Mouse (Mus musculus) induced T-regulatory cell, adult 2 months (primary cell): ENCODE measurements around the gene Olfr490.

Source experiments
- DNase-seq: peaks from one replicate; pipeline ENCODE4 v3.0.0-alpha.2; 2012; ENCODE audit warnings: low read depth

Olfr490 gene

DNA sequence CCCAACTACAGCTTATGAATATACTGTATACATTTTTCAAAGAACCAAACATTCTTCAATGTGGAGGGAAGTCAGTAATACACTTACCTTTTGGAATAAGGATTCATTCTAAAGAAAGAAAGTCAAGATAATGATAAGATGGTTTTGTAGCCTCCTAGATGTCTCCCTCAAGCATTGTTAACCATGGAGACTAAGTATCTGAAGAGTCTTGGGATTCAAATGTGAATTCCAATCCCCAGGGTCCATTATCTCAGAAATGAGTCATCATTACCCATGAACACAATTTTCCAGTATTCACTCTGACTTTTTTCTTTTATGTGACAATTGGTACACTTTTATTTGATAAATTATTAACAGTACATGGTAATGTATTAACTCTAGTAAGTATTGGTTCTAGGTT is at the start of gene Olfr490:
Olfr490 (minus strand) TSS at position 101 of the 400 bp plus-strand sequence.
- no peak for DNase-seq

DNA sequence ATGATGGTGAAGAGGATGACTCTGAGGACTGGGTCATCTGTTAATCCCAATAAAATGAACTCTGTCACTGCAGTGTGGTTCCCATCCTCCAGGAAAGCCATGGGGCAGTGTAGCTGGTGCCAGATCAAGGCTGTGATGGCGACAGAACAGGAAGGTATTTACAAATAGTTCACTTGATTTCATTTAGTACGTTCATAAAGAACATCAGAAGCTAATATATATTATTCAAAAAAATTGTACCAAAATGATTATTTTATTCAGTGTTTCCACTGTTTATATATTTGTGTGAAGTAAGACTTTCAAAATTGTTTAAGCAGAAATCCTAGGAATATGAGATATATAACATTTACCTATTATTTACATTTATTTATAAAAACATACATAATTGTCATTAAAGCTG is 34.8 kb upstream of the Olfr490 start, which contains the start of gene Olfr492:
Olfr492 (minus strand) TSS at position 101 of the 400 bp plus-strand sequence.
- DNase-seq: no peak

DNA sequence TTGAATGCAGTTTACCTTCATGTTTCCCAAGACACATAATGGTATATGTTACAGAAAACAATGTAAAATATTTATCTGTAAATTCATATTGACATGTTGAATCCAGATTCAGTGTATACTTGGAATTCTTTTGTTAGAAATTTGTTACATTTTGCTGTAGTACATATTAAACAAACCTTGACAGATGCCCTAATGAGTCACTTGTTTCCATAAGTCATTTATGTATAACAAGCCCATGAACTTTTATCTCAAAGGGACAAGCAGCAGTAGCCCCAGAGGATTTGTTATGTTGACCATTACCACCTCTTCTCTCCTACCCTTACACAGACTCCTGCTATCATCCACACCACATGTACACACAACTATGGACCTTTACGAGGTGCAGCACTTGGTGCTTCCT is 24.4 kb upstream of the Olfr490 start, which contains the start of gene Olfr491:
Olfr491 (plus strand) TSS at position 301 of the 400 bp plus-strand sequence.
- no peak for DNase-seq

DNA sequence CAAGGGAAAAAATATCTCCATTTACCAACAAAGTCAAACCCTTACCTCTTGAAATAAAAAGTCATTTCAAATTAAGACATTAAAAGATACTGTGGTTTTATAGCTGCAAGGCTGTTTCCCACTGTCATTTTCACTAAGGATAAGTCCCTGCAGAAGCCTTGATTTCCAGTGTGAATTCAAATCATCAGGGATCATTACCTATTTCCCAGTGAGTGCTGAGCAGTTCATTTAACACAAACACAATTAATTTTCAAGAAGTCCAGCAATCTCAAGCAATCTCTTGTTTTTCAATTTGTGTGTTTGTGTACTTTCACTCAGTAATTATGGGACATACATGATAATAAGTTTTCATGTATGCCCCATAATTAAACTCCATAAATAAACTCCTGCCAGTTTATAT is 30.5 kb downstream of the Olfr490 start, which contains the start of gene Olfr488:
Olfr488 (minus strand) TSS at position 101 of the 400 bp plus-strand sequence.
- no peak for DNase-seq
